Mouse (Mus musculus) urinary bladder, adult 2 months (tissue): ENCODE results near the gene Hlcs. TPM values are rescaled to one million over a fixed set of nuclear protein-coding genes. Genes with fewer than 3 reads are reported as not detected.
A peak's percentile ranks its signal among the peaks of the same experiment; 100 is the strongest.
"Not testable (repeated sequence)": the region's sequence is repeated elsewhere in the genome, so short reads cannot be mapped to it uniquely, and the experiment has no call there.

ENCODE experiments used
- DNase-seq: peaks from one replicate; pipeline ENCODE4 v3.0.0; 2022; ENCODE audit warnings: low spot score
- polyA plus RNA-seq: library from polyadenylated mRNA; depleted of rRNA; stranded (reverse); fragments of >200 nt; gene quantifications from 2 replicates; pipeline ENCODE4 v1.2.3, GENCODE M21; 2012; rRNA removed

The Hlcs gene
- 11.0 and 11.9 TPM in 2 replicates for polyA plus RNA-seq

- peak; percentile 99 for DNase-seq
These were observed at the start of gene Hlcs for GRCm38 (mm10) chr16:94313229-94314030. TSS of gene Hlcs (minus strand) at chr16:94313571.

GRCm38 (mm10) chr16:94362174-94362873 is 49.0 kb upstream of the Hlcs start:
- no peak for DNase-seq

- DNase-seq, result no peak
These were observed 47.4 kb upstream of the Hlcs start for GRCm38 (mm10) chr16:94360578-94361350.

- no peak for DNase-seq
These were observed 44.7 kb upstream of the Hlcs start for GRCm38 (mm10) chr16:94358091-94358490.

GRCm38 (mm10) chr16:94356776-94357494 is 43.6 kb upstream of the Hlcs start:
- no peak for DNase-seq

- DNase-seq, result no peak
These were observed 42.7 kb upstream of the Hlcs start for GRCm38 (mm10) chr16:94356046-94356445.

GRCm38 (mm10) chr16:94354450-94354849 is 41.1 kb upstream of the Hlcs start:
- DNase-seq, result no peak

GRCm38 (mm10) chr16:94350287-94350677 is 36.9 kb upstream of the Hlcs start:
- no peak for DNase-seq

- DNase-seq, result no peak
These were observed 36.4 kb upstream of the Hlcs start for GRCm38 (mm10) chr16:94349588-94350286.

- DNase-seq, result no peak
These were observed 35.4 kb upstream of the Hlcs start for GRCm38 (mm10) chr16:94348779-94349178.

GRCm38 (mm10) chr16:94347080-94347731 is 33.8 kb upstream of the Hlcs start:
- DNase-seq, result no peak

- DNase-seq, result no peak
These were observed 32.4 kb upstream of the Hlcs start for GRCm38 (mm10) chr16:94345733-94346132.

- not testable (repeated sequence) for DNase-seq
These were observed 26.1 kb upstream of the Hlcs start for GRCm38 (mm10) chr16:94339164-94340160.

GRCm38 (mm10) chr16:94335656-94336055 is 22.3 kb upstream of the Hlcs start:
- no peak for DNase-seq

- DNase-seq, result peak; percentile 58
These were observed 18.5 kb upstream of the Hlcs start for GRCm38 (mm10) chr16:94331886-94332252.

- DNase-seq, result no peak
These were observed 18.0 kb upstream of the Hlcs start for GRCm38 (mm10) chr16:94331233-94331885.

- DNase-seq, result no peak
These were observed 17.1 kb upstream of the Hlcs start for GRCm38 (mm10) chr16:94330429-94330828.
